Mouse (Mus musculus) liver, embryonic 15.5 days (tissue): Measurements from ENCODE around the gene Ctnnbl1. TPM values are rescaled to one million over a fixed set of nuclear protein-coding genes. Genes with fewer than 3 reads are reported as not detected.

Experiments
- ATAC-seq: fragments of 200-750 bp; cut with Nextera tagmentation; 2 replicates; pipeline ENCODE4 v1.8.0; 2017; ENCODE audit warnings: moderate number of reproducible peaks, mild to moderate bottlenecking, moderate library complexity; ENCODE audit not compliant: insufficient read depth
- H3K27ac ChIP-seq: fragments of 300-500 bp; sonication (generic); replicated peaks from 2 replicates; pipeline ENCODE4 v1.5.1; 2015; ENCODE audit warnings: mild to moderate bottlenecking, inconsistent platforms
- H3K27me3 ChIP-seq: fragments of 300-500 bp; sonication (generic); 2 replicates; pipeline ENCODE4 v1.6.1; 2015; ENCODE audit warnings: mild to moderate bottlenecking, inconsistent platforms
- H3K36me3 ChIP-seq: fragments of 300-500 bp; sonication (generic); replicated peaks from 2 replicates; pipeline ENCODE4 v1.6.1; 2015; ENCODE audit warnings: moderate library complexity, mild to moderate bottlenecking, inconsistent platforms
- H3K4me1 ChIP-seq: fragments of 300-500 bp; sonication (generic); replicated peaks from 2 replicates; pipeline ENCODE4 v1.6.1; 2015; ENCODE audit warnings: inconsistent platforms
- H3K4me2 ChIP-seq: fragments of 300-500 bp; sonication (generic); 2 replicates; pipeline ENCODE4 v1.6.1; 2015; ENCODE audit warnings: moderate library complexity, mild to moderate bottlenecking, inconsistent platforms
- H3K4me3 ChIP-seq: fragments of 300-500 bp; sonication (generic); replicated peaks from 2 replicates; pipeline ENCODE4 v1.5.1; 2015; ENCODE audit warnings: mild to moderate bottlenecking, inconsistent platforms
- H3K9ac ChIP-seq: fragments of 300-500 bp; sonication (generic); 2 replicates; pipeline ENCODE4 v1.6.1; 2015; ENCODE audit warnings: moderate library complexity, mild to moderate bottlenecking, inconsistent platforms
- H3K9me3 ChIP-seq: fragments of 300-500 bp; sonication (generic); replicated peaks from 2 replicates; pipeline ENCODE4 v1.6.1; 2016; ENCODE audit warnings: inconsistent platforms
- WGBS: fragments of 180-500 bp; shearing (Covaris S2); methylation state at CpG from one replicate; pipeline ENCODE4 v1.1.7; 2015; ENCODE audit warnings: mixed read lengths; ENCODE audit not compliant: insufficient replicate concordance; 5-methylcytosine and 5-hydroxymethylcytosine counted together
- polyA plus RNA-seq: library from polyadenylated mRNA; unstranded; fragments of >200 nt; fragmentation: Nextera tagmentation; extraction: Ambion mirVana; gene quantifications from 2 replicates; pipeline ENCODE4 v1.2.1, GENCODE M21; 2015

Gene Ctnnbl1
- polyA plus RNA-seq, 1 experiment from 2014 or later, result 20.7 TPM

DNA sequence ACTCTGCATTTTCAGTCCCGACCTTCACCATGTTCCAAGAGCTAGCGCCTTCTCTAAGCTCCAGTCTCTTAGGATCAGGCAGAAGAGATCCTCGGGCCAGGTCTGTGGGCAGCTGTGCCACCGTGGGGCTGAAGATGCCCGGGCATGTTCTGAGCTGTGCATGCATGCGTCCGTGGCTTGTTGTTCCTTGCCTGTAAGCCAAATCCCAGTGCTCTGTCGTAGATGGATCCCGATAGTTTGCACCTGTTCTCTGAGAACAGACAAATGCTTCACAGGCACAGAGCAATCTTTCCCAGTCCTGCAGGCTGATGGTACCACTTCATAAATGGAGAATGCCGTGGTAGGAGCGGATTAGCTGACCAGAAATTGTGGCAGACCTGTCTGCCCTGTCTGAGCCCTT lies 87.0 kb downstream of the Ctnnbl1 start:
- Histone ChIP-seq H3K27ac (no peak overlapping the region), H3K4me2 (no peak overlapping the region), H3K4me3 (no peak overlapping the region), H3K4me1 (no peaks in the 10 kb centered on the region), H3K27me3 (no peaks in the 10 kb centered on the region), H3K9me3 (no peaks in the 10 kb centered on the region), H3K36me3 (0 out of 2 replicates have a peak, but pooled peaks cover 5% of the 10 kb centered on the region), H3K9ac (no peak overlapping the region)
- 82% methylated on average over 11 of the region's 11 CpGs for WGBS
- ATAC-seq, result no peak

DNA sequence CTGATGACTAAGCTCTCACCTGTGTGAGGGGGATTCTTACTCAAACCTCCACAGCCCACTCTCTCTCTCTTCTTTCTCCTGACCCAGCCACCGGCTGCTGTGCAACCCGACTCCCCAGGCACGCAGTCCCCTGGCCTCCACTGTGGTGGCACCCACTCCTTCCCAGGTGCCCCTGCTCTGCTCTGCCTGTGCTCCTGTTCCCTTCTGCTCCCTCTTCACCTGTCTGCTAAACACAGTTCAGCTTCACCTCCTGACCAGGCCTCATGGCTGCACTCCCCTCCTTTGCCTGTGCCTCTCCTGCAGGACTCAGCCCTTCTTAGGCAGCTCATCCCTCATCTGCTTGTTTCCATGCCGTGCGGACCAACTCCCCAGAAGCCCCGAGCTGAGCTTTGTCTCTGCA lies 92.9 kb downstream of the Ctnnbl1 start:
- Histone ChIP-seq H3K4me1 (0 out of 2 replicates have a peak, but pooled peaks cover 3% of the 10 kb centered on the region), H3K4me2 (no peak overlapping the region), H3K9ac (no peak overlapping the region), H3K36me3 (no peaks in the 10 kb centered on the region), H3K27me3 (no peaks in the 10 kb centered on the region), H3K9me3 (no peaks in the 10 kb centered on the region), H3K4me3 (no peak overlapping the region), H3K27ac (no peak overlapping the region)
- ATAC-seq, result no peak
- 82% methylated on average over 6 of the region's 6 CpGs for WGBS

DNA sequence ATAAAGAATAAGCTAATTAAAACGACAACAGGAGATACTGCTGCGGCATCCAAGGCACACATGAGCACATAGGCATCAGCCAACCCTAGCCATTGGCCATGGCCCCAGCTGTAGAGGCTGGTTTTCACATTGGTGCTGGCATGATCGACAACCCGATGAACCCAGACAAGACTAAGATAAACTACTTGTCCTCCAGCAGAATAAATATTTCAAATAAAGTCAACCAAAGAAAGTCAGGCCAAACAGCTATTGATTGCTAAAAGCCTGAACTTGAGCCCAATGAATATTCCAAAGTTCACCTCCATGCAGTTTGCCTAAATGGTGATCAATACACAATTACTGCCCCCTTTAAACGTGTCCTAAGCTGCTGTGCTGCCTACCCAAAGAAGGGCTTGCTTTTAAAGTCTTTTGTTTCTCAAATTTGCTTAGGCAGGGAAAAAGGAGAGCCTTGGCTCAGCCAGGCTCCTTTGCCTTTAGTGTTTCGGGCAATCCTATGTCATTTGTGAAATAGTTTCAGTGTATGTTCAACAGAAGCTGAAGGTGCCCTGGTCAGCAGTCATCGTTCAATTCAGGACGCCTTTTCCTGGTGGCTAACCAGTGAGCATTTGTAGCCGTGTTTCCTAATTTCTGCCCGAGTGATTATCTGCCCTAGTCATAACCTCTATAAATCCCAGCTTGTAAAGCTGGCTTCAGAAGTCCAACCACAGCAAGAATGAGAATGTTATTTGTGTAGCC lies 93.6 kb downstream of the Ctnnbl1 start:
- no peak overlapping the region for H3K27ac ChIP-seq
- 66% methylated on average over 10 of the region's 10 CpGs for WGBS

DNA sequence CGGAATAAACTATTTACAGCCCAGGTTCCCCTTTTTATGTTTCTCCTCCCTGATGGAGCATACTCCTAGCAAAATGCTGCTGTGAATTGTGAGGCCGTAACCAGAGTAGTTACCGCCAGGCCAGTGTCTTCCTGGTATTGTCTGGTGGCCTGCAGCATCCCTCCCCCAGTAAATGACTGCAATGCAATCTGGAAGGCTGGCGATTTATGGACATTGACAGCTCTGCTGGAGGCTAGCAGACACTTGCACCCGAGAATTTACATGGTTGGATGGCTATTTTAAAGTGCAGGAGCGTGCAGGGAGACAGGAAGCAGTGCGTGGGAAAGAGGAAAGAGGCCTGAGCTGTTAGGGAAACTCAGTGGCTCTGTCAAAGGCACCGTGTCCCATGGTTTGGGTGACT lies 99.8 kb downstream of the Ctnnbl1 start:
- no peaks in the 10 kb centered on the region for H3K9me3 ChIP-seq
- H3K27ac ChIP-seq, result no peak overlapping the region

More for the DNA sequence above, 93.6 kb downstream of the Ctnnbl1 start:
- Histone ChIP-seq H3K4me1 (0 out of 2 replicates have a peak, but pooled peaks cover 3% of the 10 kb centered on the region), H3K9ac (no peak overlapping the region), H3K4me2 (no peak overlapping the region), H3K27me3 (no peaks in the 10 kb centered on the region), H3K9me3 (no peaks in the 10 kb centered on the region), H3K4me3 (no peak overlapping the region), H3K36me3 (no peaks in the 10 kb centered on the region)
- no peak for ATAC-seq

DNA sequence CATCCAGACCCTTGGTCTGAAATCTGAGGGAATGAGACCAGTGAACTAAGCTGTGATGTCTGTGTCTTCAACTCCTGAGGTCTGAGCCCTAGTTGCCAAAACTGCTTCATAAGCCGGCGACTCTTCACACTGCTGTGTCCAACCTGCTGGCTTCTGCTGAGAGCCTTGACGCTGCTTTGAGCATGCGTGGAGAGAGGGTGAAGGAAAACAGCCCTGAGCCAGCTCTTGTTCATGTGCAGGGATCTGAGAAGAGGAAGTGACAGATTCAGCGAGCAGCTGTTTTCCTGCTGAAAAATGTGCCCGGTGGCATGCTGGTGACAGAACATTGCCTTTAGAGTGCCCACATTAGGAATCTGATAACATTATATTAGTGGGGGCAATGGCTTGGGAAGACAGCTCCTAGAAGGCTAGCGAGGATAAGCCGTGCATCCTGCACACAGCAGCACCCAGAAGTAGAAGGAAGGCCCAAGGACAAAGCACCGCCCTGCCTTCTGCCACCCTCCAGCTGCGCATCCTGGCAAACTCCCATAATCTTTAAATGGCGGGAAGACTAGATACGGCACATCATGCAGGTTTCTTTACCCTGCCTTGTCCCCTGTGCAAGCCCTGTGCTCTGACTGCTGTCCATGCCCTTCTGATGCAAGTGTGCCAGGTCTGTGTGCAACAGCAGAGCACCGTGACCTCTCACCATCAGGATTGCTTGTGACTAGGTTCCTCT lies 101.2 kb downstream of the Ctnnbl1 start:
- H3K4me2 ChIP-seq, result no peak overlapping the region
- ATAC-seq, result no peak
- 71% methylated on average over 13 of the region's 13 CpGs for WGBS
- H3K4me3 ChIP-seq, result no peak overlapping the region
- 0 out of 2 replicates have a peak, but pooled peaks cover 8% of the 10 kb centered on the region for H3K36me3 ChIP-seq
- H3K27ac ChIP-seq, result no peak overlapping the region
- H3K9me3 ChIP-seq, result no peaks in the 10 kb centered on the region
- no peaks in the 10 kb centered on the region for H3K4me1 ChIP-seq
- H3K27me3 ChIP-seq, result no peaks in the 10 kb centered on the region
- no peak overlapping the region for H3K9ac ChIP-seq

More for the DNA sequence above, 99.8 kb downstream of the Ctnnbl1 start:
- H3K4me3 ChIP-seq, result no peak overlapping the region
- H3K9ac ChIP-seq, result no peak overlapping the region
- 0 out of 2 replicates have a peak, but pooled peaks cover 8% of the 10 kb centered on the region for H3K36me3 ChIP-seq
- H3K4me1 ChIP-seq, result no peaks in the 10 kb centered on the region
- H3K27me3 ChIP-seq, result no peaks in the 10 kb centered on the region
- WGBS, result 64% methylated on average over 8 of the region's 8 CpGs
- no peak for ATAC-seq
- no peak overlapping the region for H3K4me2 ChIP-seq

DNA sequence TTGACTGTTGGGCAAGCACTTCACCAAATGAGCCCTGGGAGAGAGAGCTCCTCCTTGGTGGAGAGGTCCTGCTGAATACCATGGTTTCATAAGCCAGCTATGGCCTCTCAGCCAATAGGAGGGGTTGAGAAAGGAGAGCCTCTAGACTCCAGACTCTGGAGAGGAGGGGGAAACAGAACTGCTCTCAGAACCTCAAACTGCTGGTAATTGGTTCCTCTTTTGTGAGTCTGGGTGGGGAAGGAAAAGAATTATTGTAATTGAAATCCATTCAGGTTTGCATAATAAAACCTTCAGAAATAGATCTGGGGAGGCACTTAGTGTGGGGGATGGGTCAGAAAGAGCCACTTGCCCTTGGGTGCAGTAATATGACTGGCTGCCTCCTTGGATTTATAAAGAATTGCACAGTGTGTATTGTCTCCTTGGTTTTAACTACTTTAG lies 103.5 kb downstream of the Ctnnbl1 start:
- Histone ChIP-seq H3K36me3 (0 out of 2 replicates have a peak, but pooled peaks cover 8% of the 10 kb centered on the region), H3K9me3 (no peaks in the 10 kb centered on the region), H3K27ac (no peak overlapping the region), H3K27me3 (no peaks in the 10 kb centered on the region), H3K4me1 (no peaks in the 10 kb centered on the region), H3K9ac (no peak overlapping the region), H3K4me3 (no peak overlapping the region), H3K4me2 (no peak overlapping the region)
- ATAC-seq, result 0 out of 2 replicates have a peak, but pooled peaks have one; percentile 22

DNA sequence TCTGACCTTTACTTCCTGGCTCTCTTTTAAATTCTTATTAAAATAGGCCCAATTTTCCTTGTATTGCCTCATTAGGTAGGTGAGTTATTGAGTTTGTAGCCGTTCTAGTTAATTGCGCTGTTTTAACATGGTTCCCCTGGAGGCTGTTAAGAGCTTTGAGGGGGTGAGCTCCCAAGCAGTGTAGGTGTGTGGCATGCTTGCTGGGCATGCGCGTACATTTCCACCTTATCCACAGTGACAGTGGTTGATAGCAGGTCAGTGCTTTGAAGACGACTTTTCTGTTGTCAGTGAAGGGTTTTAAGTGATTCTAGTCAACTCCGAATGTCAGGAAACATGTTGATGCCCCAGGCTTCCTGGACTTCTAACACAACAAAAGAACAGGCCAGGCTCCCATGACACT lies 103.9 kb downstream of the Ctnnbl1 start:
- no peaks in the 10 kb centered on the region for H3K4me1 ChIP-seq
- no peak overlapping the region for H3K9ac ChIP-seq
- H3K36me3 ChIP-seq, result 0 out of 2 replicates have a peak, but pooled peaks cover 8% of the 10 kb centered on the region
- no peak overlapping the region for H3K4me3 ChIP-seq
- H3K4me2 ChIP-seq, result no peak overlapping the region
- H3K27ac ChIP-seq, result no peak overlapping the region
- whole genome bisulfite sequencing, result 70% methylated on average over 6 of the region's 6 CpGs
- ATAC-seq, result no peak
- H3K9me3 ChIP-seq, result no peaks in the 10 kb centered on the region
- H3K27me3 ChIP-seq, result no peaks in the 10 kb centered on the region

DNA sequence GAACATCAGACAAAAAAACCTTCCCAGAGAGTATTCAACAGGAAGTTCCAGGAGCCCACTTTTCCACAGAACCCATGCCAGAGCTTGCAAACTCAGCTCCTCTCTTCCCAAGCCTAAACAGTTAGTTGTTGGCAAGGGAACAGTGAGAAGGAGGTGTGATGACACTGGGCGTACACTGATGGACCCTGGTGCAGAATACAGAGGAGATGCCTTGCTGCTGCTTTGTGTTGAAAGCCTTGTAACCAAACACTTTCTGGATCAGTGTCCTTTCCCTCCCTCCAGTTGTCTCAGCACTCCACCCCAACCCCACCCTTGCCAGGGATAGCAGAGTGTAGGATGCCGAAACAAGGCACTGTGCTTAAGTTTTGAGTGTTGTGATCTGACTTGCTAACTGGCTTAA lies 107.5 kb downstream of the Ctnnbl1 start:
- 65% methylated on average over 2 of the region's 2 CpGs for WGBS
- H3K9ac ChIP-seq, result no peak overlapping the region
- H3K27ac ChIP-seq, result no peak overlapping the region
- no peaks in the 10 kb centered on the region for H3K27me3 ChIP-seq
- no peaks in the 10 kb centered on the region for H3K36me3 ChIP-seq
- no peak overlapping the region for H3K4me2 ChIP-seq
- no peaks in the 10 kb centered on the region for H3K4me1 ChIP-seq
- no peak for ATAC-seq
- no peak overlapping the region for H3K4me3 ChIP-seq
- H3K9me3 ChIP-seq, result no peaks in the 10 kb centered on the region

DNA sequence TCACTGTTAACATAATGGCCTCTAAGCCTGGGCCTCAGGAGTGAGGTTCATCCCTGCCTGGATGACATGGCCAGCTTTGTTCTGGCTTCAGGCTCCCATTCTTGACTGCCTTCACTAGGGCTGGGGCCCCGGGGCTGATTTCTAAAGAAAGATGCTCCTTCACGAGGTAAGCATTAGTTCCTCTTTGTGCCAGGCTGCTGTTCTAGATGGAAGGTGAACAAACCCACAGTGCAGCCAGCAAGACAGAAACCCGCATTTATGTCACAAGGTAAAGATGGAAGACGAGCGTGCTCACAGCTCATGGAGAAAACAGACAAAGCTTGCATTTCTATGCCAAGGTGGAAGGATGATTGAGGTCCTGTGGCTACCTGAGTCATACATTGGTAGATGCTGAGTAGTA lies 108.6 kb downstream of the Ctnnbl1 start:
- no peak overlapping the region for H3K4me2 ChIP-seq
- H3K4me1 ChIP-seq, result no peaks in the 10 kb centered on the region
- WGBS, result 55% methylated on average over 5 of the region's 5 CpGs
- no peak for ATAC-seq
- H3K4me3 ChIP-seq, result no peak overlapping the region
- H3K36me3 ChIP-seq, result no peaks in the 10 kb centered on the region
- H3K9ac ChIP-seq, result no peak overlapping the region
- no peaks in the 10 kb centered on the region for H3K27me3 ChIP-seq
- H3K27ac ChIP-seq, result no peak overlapping the region
- no peaks in the 10 kb centered on the region for H3K9me3 ChIP-seq

DNA sequence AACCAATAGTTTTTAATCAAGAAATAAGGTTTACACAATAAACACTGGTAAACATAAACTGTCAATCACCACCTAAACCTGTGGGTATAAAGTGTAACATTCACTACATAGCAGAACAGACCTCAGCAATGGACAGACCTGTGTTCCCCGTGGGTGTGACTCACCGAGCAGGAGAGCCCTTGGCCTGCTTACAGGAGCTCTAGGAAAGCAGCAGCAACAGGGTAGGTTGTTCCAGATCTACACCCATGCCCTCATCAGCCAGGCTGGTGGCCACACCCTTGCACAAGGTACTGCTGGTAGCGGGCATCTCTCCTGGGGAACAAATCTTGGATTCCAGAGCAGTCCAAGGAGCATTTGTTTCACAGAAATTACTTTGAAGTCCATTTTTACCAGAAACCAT lies 115.9 kb downstream of the Ctnnbl1 start:
- peaks cover 3% of the 10 kb centered on the region for H3K4me1 ChIP-seq
- H3K27me3 ChIP-seq, result no peaks in the 10 kb centered on the region
- no peak overlapping the region for H3K4me3 ChIP-seq
- 52% methylated on average over 3 of the region's 3 CpGs for WGBS
- H3K36me3 ChIP-seq, result no peaks in the 10 kb centered on the region
- no peak for ATAC-seq
- H3K4me2 ChIP-seq, result no peak overlapping the region
- H3K9ac ChIP-seq, result no peak overlapping the region
- H3K9me3 ChIP-seq, result no peaks in the 10 kb centered on the region
- H3K27ac ChIP-seq, result no peak overlapping the region

DNA sequence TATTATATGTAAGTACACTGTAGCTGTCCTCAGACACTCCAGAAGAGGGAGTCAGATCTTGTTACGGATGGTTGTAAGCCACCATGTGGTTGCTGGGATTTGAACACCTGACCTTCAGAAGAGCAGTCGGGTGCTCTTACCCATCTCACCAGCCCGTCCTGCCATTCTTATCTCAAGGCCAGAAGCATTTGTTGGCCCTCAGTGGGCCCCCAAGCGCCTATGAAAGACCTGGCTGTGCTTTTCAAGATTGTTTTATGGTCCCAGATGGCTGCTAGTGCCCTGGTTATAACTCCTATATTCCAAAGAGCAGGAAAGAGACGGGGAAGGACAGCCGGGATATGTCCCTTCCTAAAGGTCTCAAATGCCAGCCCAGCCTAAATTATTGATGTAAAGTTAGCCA lies 118.6 kb downstream of the Ctnnbl1 start:
- no peak for ATAC-seq
- Histone ChIP-seq H3K9ac (no peak overlapping the region), H3K36me3 (no peaks in the 10 kb centered on the region), H3K9me3 (no peaks in the 10 kb centered on the region), H3K4me1 (peaks cover 5% of the 10 kb centered on the region), H3K27me3 (no peaks in the 10 kb centered on the region), H3K4me3 (no peak overlapping the region), H3K27ac (no peak overlapping the region), H3K4me2 (no peak overlapping the region)
- WGBS, result 58% methylated on average over 6 of the region's 6 CpGs
